Mouse (Mus musculus) ES-Bruce4 (cell line): ENCODE results near the gene Nf1.

ENCODE experiments used
- CTCF ChIP-seq: IDR thresholded peaks from one replicate; pipeline ENCODE4 v1.8.1; 2011; ENCODE audit warnings: low read depth, low read length
- EP300 ChIP-seq: IDR thresholded peaks from 2 replicates; pipeline ENCODE4 v1.6.1; 2011; ENCODE audit warnings: low read depth, low read length; ENCODE audit not compliant: insufficient read depth

GRCm38 (mm10) chr11:79356995-79357394 is 17.5 kb downstream of the Nf1 start:
- TF ChIP-seq CTCF = no peak
- TF ChIP-seq EP300 = no peak
